Mouse (Mus musculus): ENCODE data around the gene Cbfa2t2. TPM values are rescaled to one million over a fixed set of nuclear protein-coding genes. Genes with fewer than 3 reads are reported as not detected.
"Not testable (repeated sequence)": the region's sequence is repeated elsewhere in the genome, so short reads cannot be mapped to it uniquely, and the experiment has no call there.

The Cbfa2t2 gene
- polyA plus RNA-seq, 1 experiment: 1.2 TPM

GRCm38 (mm10) chr2:154459262-154459661 lies 23.0 kb downstream of the Cbfa2t2 start:
- Histone ChIP-seq H3K27me3 (replicated peaks) (no peaks in the 10 kb centered on the region), H3K9me3 (no peaks in the 10 kb centered on the region), H3K4me1 (peaks cover 42% of the 10 kb centered on the region), H3K4me3 (replicated peaks) (no peak overlapping the region), H3K36me3 (replicated peaks; ENCODE audit: low read length) (peaks cover 3% of the 10 kb centered on the region)
- TF ChIP-seq FLI1 (IDR thresholded peaks at IDR 0.05; ENCODE audit: low read length): no peak
- TF ChIP-seq GATA1 (IDR thresholded peaks at IDR 0.05; ENCODE audit: borderline replicate concordance, low read length): no peak

DNA sequence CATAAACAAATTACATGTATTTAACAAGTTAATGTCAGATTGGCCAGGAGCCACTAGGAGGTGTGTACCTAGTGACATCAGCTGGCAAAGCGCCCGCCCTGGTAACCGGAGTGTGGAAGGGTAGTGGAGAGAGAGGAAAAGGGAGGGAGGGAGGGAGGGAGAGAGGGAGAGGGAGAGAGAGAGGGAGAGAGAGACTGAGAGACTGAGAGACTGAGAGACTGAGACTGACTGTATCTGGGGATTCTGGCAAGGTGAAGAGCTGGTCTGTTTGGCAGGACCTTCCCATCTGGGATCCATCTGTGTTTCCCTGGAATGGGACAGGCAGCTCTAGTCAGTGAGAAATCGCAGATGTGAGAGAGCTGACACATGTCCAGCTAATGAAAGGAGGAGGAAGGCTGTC lies 23.6 kb downstream of the Cbfa2t2 start:
- TF ChIP-seq FLI1 (IDR thresholded peaks at IDR 0.05; ENCODE audit: low read length) (no peak), GATA1 (IDR thresholded peaks at IDR 0.05; ENCODE audit: borderline replicate concordance, low read length) (no peak)
- peaks cover 41% of the 10 kb centered on the region for H3K4me1 ChIP-seq
- H3K36me3 ChIP-seq (replicated peaks; ENCODE audit: low read length): peaks cover 3% of the 10 kb centered on the region

DNA sequence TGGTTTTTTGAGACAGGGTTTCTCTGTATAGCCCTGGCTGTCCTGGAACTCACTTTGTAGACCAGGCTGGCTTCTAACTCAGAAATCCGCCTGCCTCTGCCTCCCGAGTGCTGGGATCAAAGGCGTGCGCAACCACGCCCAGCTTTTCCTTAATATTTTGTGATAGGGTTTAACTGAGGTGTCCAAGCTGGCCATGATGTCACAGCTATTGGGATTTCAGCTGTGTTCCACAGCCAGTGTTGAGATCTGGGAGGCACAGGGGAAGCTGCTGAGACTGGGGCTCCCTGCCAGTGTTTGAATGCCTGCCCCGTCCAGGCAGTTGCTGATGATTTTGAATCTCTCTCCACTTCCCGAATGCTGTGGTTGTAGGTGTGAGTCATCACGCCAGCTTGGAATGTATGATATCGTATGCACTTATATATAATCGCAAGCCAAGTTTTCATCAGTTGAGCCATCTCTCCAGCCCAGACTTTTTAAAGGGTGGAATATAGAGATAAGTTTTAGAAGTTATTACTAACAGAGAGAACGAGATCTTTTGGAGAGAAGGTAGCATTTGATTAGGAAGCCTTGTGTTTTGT lies 27.4 kb downstream of the Cbfa2t2 start:
- Histone ChIP-seq H3K9me3 (peaks cover 5% of the 10 kb centered on the region; the same call in 1 of the 2 replicates), H3K4me3 (replicated peaks) (no peak overlapping the region), H3K4me1 (peaks cover 26% of the 10 kb centered on the region), H3K27me3 (replicated peaks) (no peaks in the 10 kb centered on the region), H3K36me3 (replicated peaks; ENCODE audit: low read length) (peaks cover 18% of the 10 kb centered on the region)
- no peak for TF ChIP-seq FLI1 (IDR thresholded peaks at IDR 0.05; ENCODE audit: low read length)
- no peak for TF ChIP-seq GATA1 (IDR thresholded peaks at IDR 0.05; ENCODE audit: borderline replicate concordance, low read length)

More for the DNA sequence above, 23.6 kb downstream of the Cbfa2t2 start:
- no peak overlapping the region for H3K4me3 ChIP-seq (replicated peaks)
- no peaks in the 10 kb centered on the region for H3K27me3 ChIP-seq (replicated peaks)
- H3K9me3 ChIP-seq: no peaks in the 10 kb centered on the region

DNA sequence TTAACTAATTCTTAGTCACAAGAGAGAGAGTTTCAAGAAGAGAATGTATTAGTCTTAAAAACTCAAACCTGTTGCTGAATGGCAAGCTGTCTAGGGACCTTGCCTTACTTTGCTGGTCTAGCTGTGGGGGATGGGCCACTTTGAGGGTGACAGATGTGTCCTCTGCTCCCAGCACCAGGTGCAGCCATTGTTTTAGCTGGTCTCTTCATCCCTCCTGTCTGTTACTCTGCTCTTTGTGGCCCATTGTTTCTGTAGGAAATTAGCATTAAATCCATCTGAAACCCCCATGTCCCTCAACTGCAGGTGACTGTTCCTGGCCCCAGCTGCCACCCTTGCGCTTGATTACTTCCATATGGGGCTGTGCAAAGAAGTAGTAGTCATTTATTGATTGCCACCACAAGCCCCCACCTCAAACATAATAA lies 29.6 kb downstream of the Cbfa2t2 start:
- Histone ChIP-seq H3K4me1 (peaks cover 20% of the 10 kb centered on the region), H3K4me3 (replicated peaks) (no peak overlapping the region), H3K9me3 (peaks cover 5% of the 10 kb centered on the region; the same call in 1 of the 2 replicates), H3K27me3 (replicated peaks) (no peaks in the 10 kb centered on the region), H3K36me3 (replicated peaks; ENCODE audit: low read length) (peaks cover 18% of the 10 kb centered on the region)
- TF ChIP-seq FLI1 (IDR thresholded peaks at IDR 0.05; ENCODE audit: low read length) (no peak), GATA1 (IDR thresholded peaks at IDR 0.05; ENCODE audit: borderline replicate concordance, low read length) (no peak)

DNA sequence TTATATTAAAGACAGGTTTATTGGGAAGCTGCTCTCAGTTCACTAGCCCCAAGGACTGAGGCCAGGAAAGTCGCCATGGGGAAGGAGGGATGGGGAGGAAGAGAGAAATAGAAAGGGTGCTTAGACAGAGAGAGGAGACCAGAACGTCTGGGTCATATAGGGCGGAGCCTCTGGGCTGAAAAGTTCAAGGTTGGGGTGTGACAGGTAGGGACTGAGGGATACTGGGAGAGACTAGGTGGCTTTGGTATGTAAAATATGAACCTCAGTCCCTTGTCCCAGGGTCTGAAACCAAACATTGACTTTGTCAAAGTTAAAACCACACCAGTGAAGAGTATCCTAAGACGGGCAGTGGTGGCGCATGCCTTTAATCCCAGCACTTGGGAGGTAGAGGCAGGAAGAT lies 30.9 kb downstream of the Cbfa2t2 start:
- Histone ChIP-seq H3K27me3 (replicated peaks) (no peaks in the 10 kb centered on the region), H3K9me3 (peaks cover 5% of the 10 kb centered on the region; the same call in 1 of the 2 replicates), H3K36me3 (replicated peaks; ENCODE audit: low read length) (peaks cover 18% of the 10 kb centered on the region), H3K4me1 (peaks cover 19% of the 10 kb centered on the region), H3K4me3 (replicated peaks) (no peak overlapping the region)
- no peak for TF ChIP-seq GATA1 (IDR thresholded peaks at IDR 0.05; ENCODE audit: borderline replicate concordance, low read length)
- TF ChIP-seq FLI1 (IDR thresholded peaks at IDR 0.05; ENCODE audit: low read length): no peak

DNA sequence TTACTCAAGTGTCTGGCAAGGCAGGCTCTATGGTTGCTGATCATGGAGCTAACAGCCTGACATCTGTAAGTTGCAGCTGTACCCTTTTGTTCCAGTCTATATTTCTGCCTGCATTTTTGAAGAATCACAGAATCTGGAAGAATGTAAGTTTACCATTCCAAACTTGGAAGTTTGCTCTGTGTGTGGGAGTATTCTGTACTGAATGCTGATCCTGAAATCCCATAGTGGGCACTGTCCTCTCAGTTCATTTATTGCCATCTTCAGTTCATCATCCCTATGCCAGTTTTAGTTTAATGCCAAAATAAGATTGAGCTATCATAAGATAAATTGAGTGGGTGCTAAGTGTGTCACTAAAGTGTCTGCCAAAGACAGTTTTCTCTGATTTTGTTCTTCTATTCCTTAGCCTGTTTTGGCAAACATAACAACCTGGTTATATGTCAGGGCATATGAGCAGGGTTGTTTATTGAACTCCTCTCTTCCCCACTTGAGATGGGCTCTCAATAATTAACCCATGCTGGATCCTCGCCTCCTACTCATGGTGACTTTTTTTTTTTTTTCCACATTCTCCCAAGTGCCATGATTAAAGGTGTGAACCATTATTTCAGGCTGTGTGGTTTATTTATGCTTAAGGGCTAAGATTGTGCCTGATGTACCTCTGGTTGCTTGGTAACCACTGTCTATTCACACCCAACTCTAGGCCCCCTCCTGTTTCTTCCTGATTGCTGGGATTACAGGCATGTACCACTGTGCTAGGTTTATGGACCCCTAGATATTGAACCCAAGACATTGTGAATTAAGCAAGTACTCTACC lies 38.2 kb downstream of the Cbfa2t2 start:
- TF ChIP-seq GATA1 (IDR thresholded peaks at IDR 0.05; ENCODE audit: borderline replicate concordance, low read length) (no peak), FLI1 (IDR thresholded peaks at IDR 0.05; ENCODE audit: low read length) (no peak)
- Histone ChIP-seq H3K4me3 (replicated peaks) (no peak overlapping the region), H3K27me3 (replicated peaks) (no peaks in the 10 kb centered on the region), H3K4me1 (peaks cover 4% of the 10 kb centered on the region), H3K36me3 (replicated peaks; ENCODE audit: low read length) (peaks cover 4% of the 10 kb centered on the region), H3K9me3 (no peaks in the 10 kb centered on the region)

- Histone ChIP-seq H3K4me1 (peaks cover 4% of the 10 kb centered on the region), H3K27me3 (replicated peaks) (no peaks in the 10 kb centered on the region), H3K9me3 (no peaks in the 10 kb centered on the region), H3K4me3 (replicated peaks) (no peak overlapping the region), H3K36me3 (replicated peaks; ENCODE audit: low read length) (peaks cover 4% of the 10 kb centered on the region)
- TF ChIP-seq FLI1 (IDR thresholded peaks at IDR 0.05; ENCODE audit: low read length): no peak
Observed at GRCm38 (mm10) chr2:154475062-154475349, 38.7 kb downstream of the Cbfa2t2 start.

DNA sequence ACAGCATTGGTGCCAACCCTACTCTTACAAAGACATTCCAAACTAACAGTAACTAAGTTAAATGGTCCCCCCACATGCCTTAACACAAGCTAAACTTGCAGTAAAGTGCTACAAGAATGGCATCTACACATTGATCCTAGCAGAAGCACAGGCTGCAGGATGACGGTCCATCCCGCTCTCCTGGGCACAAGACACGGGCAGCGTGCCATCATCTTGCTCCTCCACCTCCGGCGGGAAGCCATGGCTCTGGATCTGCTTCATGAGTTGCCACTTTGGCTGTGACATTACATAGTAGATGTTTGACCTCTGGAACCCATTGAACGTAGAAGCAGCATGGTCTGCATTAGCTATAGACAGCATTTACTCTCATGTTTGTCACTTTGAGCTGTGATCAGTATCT lies 39.6 kb downstream of the Cbfa2t2 start:
- H3K27me3 ChIP-seq (replicated peaks): no peaks in the 10 kb centered on the region

GRCm38 (mm10) chr2:154477028-154477427 lies 40.7 kb downstream of the Cbfa2t2 start:
- TF ChIP-seq FLI1 (IDR thresholded peaks at IDR 0.05; ENCODE audit: low read length) (no peak), GATA1 (IDR thresholded peaks at IDR 0.05; ENCODE audit: borderline replicate concordance, low read length) (no peak)
- H3K36me3 ChIP-seq (replicated peaks; ENCODE audit: low read length): peaks cover 4% of the 10 kb centered on the region
- peaks cover 9% of the 10 kb centered on the region for H3K4me1 ChIP-seq
- H3K27me3 ChIP-seq (replicated peaks): no peaks in the 10 kb centered on the region
- no peaks in the 10 kb centered on the region for H3K9me3 ChIP-seq
- H3K4me3 ChIP-seq (replicated peaks): no peak overlapping the region

More for the DNA sequence above, 39.6 kb downstream of the Cbfa2t2 start:
- peaks cover 4% of the 10 kb centered on the region for H3K36me3 ChIP-seq (replicated peaks; ENCODE audit: low read length)
- no peak for TF ChIP-seq GATA1 (IDR thresholded peaks at IDR 0.05; ENCODE audit: borderline replicate concordance, low read length)
- TF ChIP-seq FLI1 (IDR thresholded peaks at IDR 0.05; ENCODE audit: low read length): no peak
- H3K4me1 ChIP-seq: peaks cover 4% of the 10 kb centered on the region
- no peaks in the 10 kb centered on the region for H3K9me3 ChIP-seq
- H3K4me3 ChIP-seq (replicated peaks): no peak overlapping the region

DNA sequence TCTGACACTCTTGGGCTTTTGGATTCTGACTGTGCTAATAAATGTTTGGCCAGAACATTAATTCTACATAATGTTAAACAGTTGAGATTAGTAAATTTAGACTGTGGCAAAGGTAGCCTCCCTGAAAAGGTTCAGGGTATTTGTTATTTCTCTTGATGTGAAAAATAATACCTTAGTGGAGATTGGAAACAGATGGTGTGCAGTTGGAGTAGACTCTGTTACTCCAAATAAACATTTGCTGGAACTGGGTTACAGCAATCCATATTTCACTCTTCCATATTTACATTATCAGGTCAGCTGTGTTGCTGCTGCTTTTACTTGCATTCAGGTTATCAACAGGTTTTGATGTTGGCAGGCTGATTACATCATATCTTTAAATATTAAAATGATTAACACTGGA lies 55.5 kb downstream of the Cbfa2t2 start:
- no peak overlapping the region for H3K4me3 ChIP-seq (replicated peaks)
- TF ChIP-seq GATA1 (IDR thresholded peaks at IDR 0.05; ENCODE audit: borderline replicate concordance, low read length): no peak
- no peak for TF ChIP-seq FLI1 (IDR thresholded peaks at IDR 0.05; ENCODE audit: low read length)

DNA sequence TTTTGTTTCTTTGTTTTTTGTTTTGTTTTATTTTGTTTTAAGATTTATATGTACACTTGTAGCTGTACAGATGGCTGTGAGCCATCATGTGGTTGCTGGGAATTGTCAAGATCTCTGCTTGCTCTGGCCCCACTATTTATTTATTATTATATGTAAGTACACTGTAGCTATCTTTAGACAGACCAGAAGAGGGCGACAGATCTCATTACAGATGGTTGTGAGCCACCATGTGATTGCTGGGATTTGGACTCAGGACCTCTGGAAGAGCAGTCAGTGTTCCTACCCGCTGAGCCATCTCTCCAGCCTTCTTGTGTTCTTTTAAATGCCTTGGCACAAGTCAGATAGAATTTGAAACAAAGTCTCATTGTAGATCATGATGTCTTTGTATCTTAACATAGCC lies 57.3 kb downstream of the Cbfa2t2 start:
- peaks cover 10% of the 10 kb centered on the region for H3K36me3 ChIP-seq (replicated peaks; ENCODE audit: low read length)
- not testable (repeated sequence) for H3K9me3 ChIP-seq; H3K27me3 ChIP-seq (replicated peaks); H3K4me3 ChIP-seq (replicated peaks)
- H3K4me1 ChIP-seq: peaks cover 14% of the 10 kb centered on the region

More for the DNA sequence above, 55.5 kb downstream of the Cbfa2t2 start:
- H3K4me1 ChIP-seq: peaks cover 6% of the 10 kb centered on the region; the same call in 1 of the 2 replicates
- H3K9me3 ChIP-seq: no peaks in the 10 kb centered on the region
- peaks cover 5% of the 10 kb centered on the region for H3K36me3 ChIP-seq (replicated peaks; ENCODE audit: low read length)
- no peaks in the 10 kb centered on the region for H3K27me3 ChIP-seq (replicated peaks)
